Mouse (Mus musculus) MEL (cell line): ENCODE results near the gene Irx2.

Experiments
- GATA1 ChIP-seq: IDR thresholded peaks from 2 replicates; pipeline ENCODE4 v1.6.1; 2011; ENCODE audit warnings: low read depth, low read length, improper control_type of control experiment
- MAZ ChIP-seq: IDR thresholded peaks from 2 replicates; pipeline ENCODE4 v1.6.1; 2012; ENCODE audit warnings: low read depth, mild to moderate bottlenecking, inconsistent platforms, low read length, improper control_type of control experiment
- POLR2A ChIP-seq, 2 experiments: IDR thresholded peaks; 2 replicates each; pipeline ENCODE4 v1.6.1; 2011 to 2012; ENCODE audit warnings: low read length in 2 of 2, mild to moderate bottlenecking in 2 of 2, control low read depth in 1 of 2, improper control_type of control experiment in 1 of 2, low read depth in 1 of 2, moderate library complexity in 1 of 2; ENCODE audit not compliant: control insufficient read depth in 1 of 2, insufficient read depth in 1 of 2, poor library complexity in 1 of 2
- TAL1 ChIP-seq: IDR thresholded peaks from 2 replicates; pipeline ENCODE4 v1.6.1; 2012; ENCODE audit warnings: mild to moderate bottlenecking, inconsistent platforms, low read length, moderate library complexity, mixed read lengths
- UBTF ChIP-seq: IDR thresholded peaks from 2 replicates; pipeline ENCODE4 v1.6.1; 2012; ENCODE audit warnings: low read depth, mild to moderate bottlenecking, inconsistent platforms, low read length, improper control_type of control experiment, moderate library complexity, borderline replicate concordance; ENCODE audit not compliant: insufficient read depth
- ZKSCAN1 ChIP-seq: IDR thresholded peaks from 2 replicates; pipeline ENCODE4 v1.6.1; 2012; ENCODE audit warnings: low read depth, mild to moderate bottlenecking, inconsistent platforms, low read length, improper control_type of control experiment, moderate library complexity

GRCm38 (mm10) chr13:72637536-72637935 lies 8.9 kb downstream of the Irx2 start:
- TF ChIP-seq TAL1, result no peak
- TF ChIP-seq UBTF, result no peak
- no peak for TF ChIP-seq GATA1
- no peak for TF ChIP-seq POLR2A (IDR thresholded peaks at IDR 0.05; ENCODE audit: control insufficient read depth in 1 of 2, insufficient read depth in 1 of 2, low read depth in 1 of 2, low read length in 2 of 2, poor library complexity in 1 of 2)
- TF ChIP-seq MAZ, result no peak
- TF ChIP-seq ZKSCAN1, result no peak
